Mouse (Mus musculus) kidney, postnatal 14 days (tissue): ENCODE results near the gene Zmiz1.

Experiments
- DNase-seq: peaks from one replicate; pipeline ENCODE4 v3.0.0; 2022; ENCODE audit warnings: mixed read lengths

Zmiz1 gene

GRCm38 (mm10) chr14:25516640-25517591 lies 57.9 kb downstream of the Zmiz1 start:
- peak; percentile 69 for DNase-seq

- no peak for DNase-seq
Observed at GRCm38 (mm10) chr14:25518645-25519044, 59.7 kb downstream of the Zmiz1 start.

GRCm38 (mm10) chr14:25519656-25520055 lies 60.7 kb downstream of the Zmiz1 start:
- peak; percentile 48 for DNase-seq

- peak; percentile 75 for DNase-seq
Observed at GRCm38 (mm10) chr14:25520589-25520988, 61.6 kb downstream of the Zmiz1 start.

GRCm38 (mm10) chr14:25520991-25521390 lies 62.0 kb downstream of the Zmiz1 start:
- DNase-seq: no peak

GRCm38 (mm10) chr14:25521500-25521899 lies 62.5 kb downstream of the Zmiz1 start:
- no peak for DNase-seq

- no peak for DNase-seq
Observed at GRCm38 (mm10) chr14:25522415-25522814, 63.4 kb downstream of the Zmiz1 start.

DNA sequence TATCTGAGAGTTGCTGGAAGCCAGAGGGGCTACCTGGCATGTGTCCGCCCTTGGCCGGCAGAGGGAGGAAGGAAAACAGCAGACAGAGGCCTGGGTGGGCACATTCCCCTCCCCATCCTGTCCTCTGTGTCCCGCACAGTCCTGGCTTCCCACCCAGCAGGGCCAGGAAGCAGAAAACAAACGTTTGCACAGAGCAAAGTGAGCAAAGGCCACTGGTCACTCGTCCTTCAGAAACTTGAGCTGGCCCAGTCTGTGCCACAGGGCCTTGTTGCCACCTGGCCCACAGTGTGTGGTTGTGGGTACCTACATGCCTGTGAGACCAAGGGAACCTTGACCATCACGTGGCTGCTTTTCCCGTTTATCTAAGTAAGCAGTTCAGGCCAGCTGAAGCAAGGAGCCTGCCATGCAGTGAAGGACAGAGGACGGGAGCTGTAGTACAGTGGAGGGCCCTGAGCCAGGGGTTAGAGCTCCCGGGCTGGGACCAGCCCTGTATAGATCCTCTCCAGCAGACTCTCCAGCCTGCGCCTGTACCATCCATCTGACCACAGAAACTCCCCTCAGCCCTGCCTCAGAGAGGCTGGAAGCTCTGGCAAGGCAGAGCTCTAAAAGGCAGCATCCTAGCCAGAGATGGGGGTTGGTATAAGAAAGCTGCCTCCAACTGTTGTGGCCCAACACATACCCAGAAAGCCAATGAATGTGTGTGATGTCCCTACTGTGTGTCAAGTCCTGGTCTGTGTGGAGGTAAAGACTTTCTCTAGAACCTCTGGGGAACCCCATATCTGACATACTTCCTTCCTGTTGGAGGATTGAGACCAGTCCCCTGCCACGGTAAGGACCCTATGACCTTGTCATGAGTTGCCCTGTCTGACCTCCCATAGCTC lies 64.5 kb downstream of the Zmiz1 start:
- peak; percentile 81 for DNase-seq

- DNase-seq: no peak
Observed at GRCm38 (mm10) chr14:25524111-25524495, 65.1 kb downstream of the Zmiz1 start.

- peak; percentile 63 for DNase-seq
Observed at GRCm38 (mm10) chr14:25524884-25525283, 65.9 kb downstream of the Zmiz1 start.

- DNase-seq: peak; percentile 75
Observed at GRCm38 (mm10) chr14:25525729-25526128, 66.7 kb downstream of the Zmiz1 start.

DNA sequence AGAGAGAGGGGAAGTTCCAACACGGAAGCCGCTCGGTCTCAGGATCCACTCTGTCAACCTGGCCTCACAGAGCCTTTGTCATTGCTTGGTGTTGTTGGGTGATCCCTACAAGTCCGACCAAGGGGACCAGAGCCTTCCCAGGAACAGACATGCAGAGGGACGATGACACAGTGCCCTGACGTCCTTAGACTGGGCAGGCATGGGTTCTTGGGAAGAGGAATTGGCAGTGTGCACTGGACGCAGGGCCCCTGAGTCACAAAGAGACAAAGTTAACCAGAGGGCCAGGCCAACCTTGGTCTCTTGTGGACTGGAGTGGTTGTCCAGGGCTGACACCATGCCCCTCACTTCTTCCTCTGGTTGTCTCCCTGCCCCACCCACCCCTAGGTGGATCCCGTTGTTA lies 67.9 kb downstream of the Zmiz1 start:
- no peak for DNase-seq

DNA sequence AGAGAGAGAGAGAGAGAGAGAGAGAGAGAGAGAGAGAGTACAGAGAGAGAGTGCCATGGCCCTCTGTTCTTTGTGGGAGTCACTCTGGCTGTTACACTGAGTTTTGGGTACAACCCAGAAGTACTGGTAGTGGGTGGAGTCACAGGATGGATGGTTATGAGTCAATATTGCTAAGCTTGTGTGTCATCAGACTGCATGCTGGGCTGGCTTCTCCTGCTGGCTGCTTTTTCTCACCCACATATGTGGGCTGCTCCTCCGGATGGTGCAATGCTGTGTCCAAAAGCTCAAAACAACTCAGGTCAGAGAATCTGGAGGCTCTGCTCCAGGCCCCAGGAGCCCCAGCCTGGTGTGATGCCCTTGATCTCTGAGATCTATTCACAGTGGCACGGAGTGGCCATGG lies 68.3 kb downstream of the Zmiz1 start:
- no peak for DNase-seq

DNA sequence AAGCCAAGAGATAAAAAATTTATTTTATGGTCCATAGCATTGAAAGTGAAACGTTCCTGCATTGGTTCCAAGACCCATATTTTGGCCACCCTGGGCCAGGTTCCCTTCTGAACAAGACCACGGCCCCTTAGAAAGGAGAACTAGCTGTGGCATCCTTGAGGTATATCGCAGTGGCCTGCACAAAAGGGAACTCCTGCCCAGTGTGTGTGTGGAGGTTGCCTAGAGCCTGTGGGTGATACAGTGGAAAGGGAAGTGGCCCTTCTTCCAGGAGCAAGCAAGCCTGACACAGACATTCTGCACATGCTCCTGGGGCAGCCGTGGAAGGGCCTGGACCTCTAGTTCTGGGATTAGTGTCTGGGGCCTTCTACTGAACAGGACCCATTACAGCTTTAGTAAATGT lies 71.4 kb downstream of the Zmiz1 start:
- no peak for DNase-seq

DNA sequence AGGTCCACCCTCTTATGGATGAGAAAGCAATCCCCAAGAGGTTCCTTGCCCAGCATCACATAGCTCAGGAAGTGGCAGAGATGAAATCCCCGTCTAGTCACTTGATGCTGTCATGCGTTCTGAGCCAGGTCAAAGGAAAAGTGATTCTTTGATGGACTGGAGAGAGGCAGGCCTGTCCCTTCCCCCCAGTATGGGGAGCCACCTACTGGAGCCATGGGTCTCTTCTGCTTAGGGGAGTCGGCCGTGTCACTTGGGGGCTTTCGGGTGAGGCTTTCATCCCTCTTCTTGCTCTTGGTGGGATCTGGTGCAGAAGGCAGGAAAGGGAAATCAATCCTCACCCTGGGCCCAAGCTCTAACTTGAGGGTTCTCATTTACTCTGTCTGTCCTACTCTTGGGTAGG lies 71.8 kb downstream of the Zmiz1 start:
- DNase-seq: no peak

DNA sequence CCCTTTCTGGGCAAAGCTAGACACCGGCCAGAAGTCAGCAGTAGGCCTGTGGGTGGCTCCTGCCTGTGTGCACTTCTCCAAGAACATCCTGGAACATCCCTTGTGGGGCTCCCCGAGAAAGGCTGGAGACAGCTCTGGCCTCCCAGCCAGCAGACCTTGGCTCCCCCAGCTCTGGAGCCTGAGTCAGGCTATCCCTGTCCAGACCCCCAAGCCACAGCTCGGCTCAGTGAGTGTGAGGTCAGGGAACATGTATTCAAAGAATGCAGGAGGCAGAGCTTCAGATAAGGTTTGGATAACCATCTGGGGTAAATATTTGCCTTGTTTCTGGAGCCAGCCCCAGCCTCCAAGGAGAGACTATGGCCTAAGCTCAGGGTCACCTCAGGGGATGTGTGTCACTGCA lies 74.0 kb downstream of the Zmiz1 start:
- peak; percentile 48 for DNase-seq

DNA sequence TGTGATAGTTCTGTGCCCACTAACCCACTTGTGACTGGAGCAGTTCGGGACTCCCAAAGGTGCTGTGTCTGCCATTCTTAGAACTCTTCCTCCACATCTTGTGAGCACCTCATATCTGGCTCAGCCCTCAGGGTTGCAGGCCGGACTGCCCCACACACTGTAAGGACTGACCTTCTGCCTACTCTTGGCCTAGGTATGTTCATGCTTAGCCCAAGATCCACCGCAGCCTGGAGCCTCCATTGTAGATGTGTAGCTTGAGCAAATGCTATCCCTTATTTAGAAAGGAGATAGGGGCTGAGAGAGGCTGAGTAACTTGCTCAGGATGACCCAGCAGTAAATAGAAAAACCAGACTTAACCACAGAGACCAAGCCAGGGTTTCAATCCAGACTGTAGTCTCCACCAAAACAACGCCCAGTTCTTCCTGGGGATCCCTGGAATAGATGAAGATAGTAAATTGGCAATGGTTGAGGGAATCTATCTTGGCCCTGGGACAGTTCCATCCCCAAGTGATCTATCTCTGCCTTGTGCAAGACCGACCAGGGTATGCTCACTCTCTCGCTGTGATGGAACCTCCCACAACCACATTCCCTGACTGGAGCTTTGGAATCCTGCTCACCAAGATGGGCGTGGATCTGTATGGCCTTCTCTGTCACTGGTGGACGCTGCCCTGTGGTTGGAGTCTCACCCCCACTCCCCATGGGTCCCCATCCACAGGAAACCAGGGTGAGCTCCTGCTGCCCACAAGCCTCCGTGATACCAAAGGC lies 74.8 kb downstream of the Zmiz1 start:
- DNase-seq: no peak

- no peak for DNase-seq
Observed at GRCm38 (mm10) chr14:25534396-25534769, 75.4 kb downstream of the Zmiz1 start.

GRCm38 (mm10) chr14:25534918-25535582 lies 76.1 kb downstream of the Zmiz1 start:
- no peak for DNase-seq

GRCm38 (mm10) chr14:25535583-25535943 lies 76.6 kb downstream of the Zmiz1 start:
- DNase-seq: no peak

GRCm38 (mm10) chr14:25536476-25536875 lies 77.5 kb downstream of the Zmiz1 start:
- no peak for DNase-seq

- DNase-seq: no peak
Observed at GRCm38 (mm10) chr14:25537351-25537750, 78.4 kb downstream of the Zmiz1 start.
